Mouse (Mus musculus) cerebellum, adult 2 months (tissue): ENCODE data around the gene Pou4f2.

ENCODE experiments used
- CTCF ChIP-seq: fragments of 200-500 bp; IDR thresholded peaks from 2 replicates; pipeline ENCODE4 v1.5.1; 2011; ENCODE audit warnings: low read depth, mild to moderate bottlenecking, control low read depth, low read length, moderate library complexity, borderline replicate concordance; ENCODE audit not compliant: insufficient read depth
- POLR2A ChIP-seq: fragments of 200-500 bp; IDR thresholded peaks from 2 replicates; pipeline ENCODE4 v1.6.1; 2011; ENCODE audit warnings: low read length, control low read depth, borderline replicate concordance; ENCODE audit not compliant: insufficient read depth

DNA sequence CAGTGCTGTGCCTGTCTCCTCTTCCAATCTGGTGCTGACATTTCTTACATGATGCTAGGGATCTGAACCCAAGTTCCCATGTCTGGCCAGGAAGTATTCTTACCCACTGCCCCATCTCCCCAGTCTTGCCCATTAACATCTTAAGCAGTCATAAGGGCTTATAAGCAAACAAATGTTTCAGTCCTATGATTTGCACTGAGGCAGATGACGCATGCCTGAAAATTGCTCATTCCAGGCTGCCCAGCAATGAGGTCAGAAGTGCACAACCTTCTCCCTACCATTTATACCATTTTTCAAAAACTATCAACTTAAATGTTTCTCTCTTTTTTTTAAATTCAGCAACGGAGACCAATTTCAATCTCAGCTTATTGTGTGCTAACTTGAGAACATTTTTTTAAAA is 27.5 kb upstream of the Pou4f2 start:
- TF ChIP-seq POLR2A (no peak), CTCF (no peak)
